Mouse (Mus musculus) kidney, adult 18-20 months (tissue): ENCODE results near the gene Stk11ip.

Source experiments
- DNase-seq: peaks from one replicate; pipeline ENCODE4 v3.0.0; 2021

Stk11ip gene

GRCm38 (mm10) chr1:75544351-75544750, 23.0 kb downstream of the Stk11ip start:
- DNase-seq: no peak

- peak; percentile 72 for DNase-seq
Observed at GRCm38 (mm10) chr1:75545965-75546956, 24.9 kb downstream of the Stk11ip start, which contains the start of gene Slc4a3. Gene Slc4a3 (plus strand): TSS chr1:75546266.

DNA sequence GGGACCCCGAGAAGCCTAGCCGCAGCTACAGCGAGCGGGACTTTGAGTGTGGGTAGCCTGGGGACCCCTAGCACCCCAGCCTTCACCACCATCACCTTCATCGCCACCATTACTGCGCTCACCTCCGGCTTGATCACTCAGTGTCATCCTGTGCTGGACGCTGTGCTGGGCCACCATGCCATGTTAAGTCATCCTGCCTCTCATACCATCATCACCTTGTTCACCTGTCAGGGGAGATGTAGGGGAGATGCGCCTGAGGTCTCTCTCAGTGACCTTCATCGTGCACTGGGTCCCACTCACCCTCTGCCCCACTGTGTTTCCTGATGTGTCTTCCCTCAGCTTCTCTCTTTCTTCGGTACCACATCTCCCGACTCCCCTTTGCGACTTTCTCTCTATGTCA, 26.0 kb downstream of the Stk11ip start:
- DNase-seq: no peak

DNA sequence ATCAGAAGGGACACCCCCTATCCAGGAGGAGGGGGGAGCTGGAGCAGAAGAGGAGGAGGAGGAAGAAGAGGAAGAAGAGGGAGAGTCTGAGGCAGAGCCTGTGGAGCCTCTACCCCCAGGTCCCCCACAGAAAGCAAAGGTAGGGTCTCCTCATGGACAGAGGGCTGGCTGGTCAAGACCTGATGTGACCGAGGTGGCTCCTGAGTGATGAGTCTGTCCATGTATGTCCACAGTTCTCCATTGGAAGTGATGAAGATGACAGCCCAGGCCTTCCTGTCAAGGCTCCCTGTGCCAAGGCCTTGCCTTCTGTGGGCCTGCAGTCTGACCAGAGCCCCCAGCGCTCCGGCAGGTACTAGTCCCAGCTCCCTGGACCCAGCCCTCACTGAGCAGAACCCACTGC, 26.8 kb downstream of the Stk11ip start:
- no peak for DNase-seq

DNA sequence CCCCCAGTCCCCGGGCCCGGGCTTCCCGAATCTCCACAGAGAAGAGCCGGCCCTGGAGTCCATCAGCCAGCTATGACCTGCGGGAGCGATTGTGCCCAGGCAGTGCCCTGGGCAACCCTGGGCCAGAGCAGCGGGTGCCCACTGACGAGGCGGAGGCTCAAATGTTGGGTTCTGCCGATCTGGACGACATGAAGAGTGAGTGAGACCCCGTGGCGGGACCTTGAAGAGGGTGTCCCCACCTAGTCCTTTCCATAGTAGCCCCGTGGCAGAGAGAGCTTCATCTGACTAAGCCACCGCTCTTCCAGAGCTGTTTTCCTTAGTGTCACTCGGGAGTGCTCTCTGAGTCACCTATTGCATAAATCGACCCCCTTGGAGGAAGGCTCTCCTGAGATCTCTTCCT, 27.5 kb downstream of the Stk11ip start:
- DNase-seq: no peak

DNA sequence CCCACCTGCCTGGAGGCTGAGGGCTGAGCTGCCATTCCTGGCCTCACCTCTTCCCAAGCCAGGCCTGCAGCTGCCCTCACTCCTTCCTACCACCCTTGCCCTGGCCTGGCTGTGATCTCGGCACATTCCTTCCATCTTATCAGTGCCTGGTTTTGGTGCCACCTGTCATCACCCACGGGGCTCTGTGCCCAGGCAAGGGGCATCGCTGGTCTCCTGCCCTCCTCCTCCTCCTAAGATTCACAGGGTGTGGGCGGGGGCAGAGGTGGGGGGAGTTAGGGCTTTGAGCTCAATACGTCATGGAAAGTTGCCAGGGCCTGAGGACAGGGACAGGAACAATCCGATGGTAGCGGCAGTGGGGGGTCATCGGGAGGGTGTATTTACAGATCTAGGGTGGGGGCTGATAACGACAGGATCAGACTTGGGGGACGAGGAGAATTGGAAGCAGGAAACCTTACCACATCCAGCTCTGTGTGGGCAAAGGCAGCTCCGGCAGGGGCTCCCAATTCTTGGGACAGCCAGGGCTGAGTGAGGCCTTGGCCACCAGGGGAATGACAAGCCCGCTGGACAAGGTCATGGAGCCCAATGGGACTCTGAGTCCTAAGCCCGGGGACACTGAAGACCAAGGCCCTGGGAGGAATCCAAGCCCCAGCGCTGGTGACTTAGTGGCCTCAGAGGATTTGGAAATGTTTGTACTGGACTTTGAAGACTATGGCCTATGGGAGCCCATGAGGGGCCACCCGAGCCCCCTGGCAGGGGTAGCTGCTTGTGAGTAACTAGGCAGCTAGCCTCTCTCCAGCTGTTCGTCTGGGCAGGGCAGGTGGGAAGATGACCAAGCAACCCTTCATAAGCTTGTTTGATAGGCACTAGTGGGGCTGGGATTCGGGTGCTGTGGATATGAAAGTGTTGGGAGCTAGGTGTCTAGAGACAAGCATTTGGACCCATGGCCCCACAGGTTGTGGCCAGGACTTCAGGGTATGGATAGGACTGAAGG, 28.3 kb downstream of the Stk11ip start:
- no peak for DNase-seq

DNA sequence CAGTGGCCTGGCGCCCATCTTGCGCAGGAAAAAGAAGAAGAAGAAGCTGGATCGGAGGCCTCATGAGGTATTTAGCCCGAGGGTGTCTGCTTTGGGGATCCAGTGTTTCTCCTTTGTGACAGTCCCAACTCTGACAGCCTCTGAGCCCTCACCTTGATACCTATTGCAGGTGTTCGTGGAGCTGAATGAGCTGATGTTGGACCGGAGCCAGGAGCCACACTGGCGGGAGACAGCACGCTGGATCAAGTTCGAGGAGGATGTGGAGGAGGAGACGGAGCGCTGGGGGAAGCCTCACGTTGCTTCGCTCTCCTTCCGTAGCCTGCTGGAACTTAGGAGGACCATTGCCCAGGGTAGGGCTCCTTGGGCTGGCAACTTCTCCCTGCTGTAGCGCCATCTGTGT, 29.3 kb downstream of the Stk11ip start:
- DNase-seq: no peak

- DNase-seq: no peak
Observed at GRCm38 (mm10) chr1:75555680-75556079, 34.4 kb downstream of the Stk11ip start.

- DNase-seq: no peak
Observed at GRCm38 (mm10) chr1:75556143-75556781, 34.9 kb downstream of the Stk11ip start.

GRCm38 (mm10) chr1:75557041-75557440, 35.7 kb downstream of the Stk11ip start:
- DNase-seq: no peak

DNA sequence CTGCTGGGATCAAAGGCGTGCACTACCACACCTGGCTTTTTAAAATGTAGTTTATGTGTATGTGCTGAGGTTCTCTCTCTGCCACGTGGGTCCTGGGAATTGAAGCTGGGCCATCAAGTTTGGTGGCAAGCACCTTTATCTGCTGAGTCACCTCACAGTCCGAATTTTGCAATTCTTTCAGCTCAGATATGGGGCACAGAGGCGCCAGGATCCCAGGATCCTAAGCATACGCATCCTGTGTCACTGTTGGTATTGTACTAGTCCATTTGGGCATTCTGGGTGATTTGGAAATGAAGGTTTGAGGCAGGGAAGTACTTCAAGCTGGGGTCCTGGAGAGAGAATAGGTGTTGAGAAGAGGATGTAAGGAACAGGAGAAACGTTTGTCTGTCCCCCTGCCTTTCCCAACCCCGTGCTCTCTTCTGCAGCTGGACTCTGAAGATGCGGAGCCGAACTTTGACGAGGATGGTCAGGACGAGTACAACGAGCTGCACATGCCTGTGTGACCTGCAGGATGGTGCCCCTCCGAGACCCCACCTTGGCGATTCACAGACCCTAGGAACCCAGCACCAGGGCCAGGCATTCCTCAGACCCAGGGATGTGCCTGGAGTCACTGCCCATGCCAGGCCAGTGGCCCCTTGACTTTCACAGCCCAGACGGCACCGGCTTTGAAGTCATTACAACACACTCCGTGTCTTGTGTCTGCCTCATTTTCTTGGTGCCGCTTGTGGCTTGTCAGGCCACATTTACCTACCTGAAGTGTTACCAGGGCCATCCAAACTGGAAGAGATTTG, 37.3 kb downstream of the Stk11ip start:
- DNase-seq: no peak

DNA sequence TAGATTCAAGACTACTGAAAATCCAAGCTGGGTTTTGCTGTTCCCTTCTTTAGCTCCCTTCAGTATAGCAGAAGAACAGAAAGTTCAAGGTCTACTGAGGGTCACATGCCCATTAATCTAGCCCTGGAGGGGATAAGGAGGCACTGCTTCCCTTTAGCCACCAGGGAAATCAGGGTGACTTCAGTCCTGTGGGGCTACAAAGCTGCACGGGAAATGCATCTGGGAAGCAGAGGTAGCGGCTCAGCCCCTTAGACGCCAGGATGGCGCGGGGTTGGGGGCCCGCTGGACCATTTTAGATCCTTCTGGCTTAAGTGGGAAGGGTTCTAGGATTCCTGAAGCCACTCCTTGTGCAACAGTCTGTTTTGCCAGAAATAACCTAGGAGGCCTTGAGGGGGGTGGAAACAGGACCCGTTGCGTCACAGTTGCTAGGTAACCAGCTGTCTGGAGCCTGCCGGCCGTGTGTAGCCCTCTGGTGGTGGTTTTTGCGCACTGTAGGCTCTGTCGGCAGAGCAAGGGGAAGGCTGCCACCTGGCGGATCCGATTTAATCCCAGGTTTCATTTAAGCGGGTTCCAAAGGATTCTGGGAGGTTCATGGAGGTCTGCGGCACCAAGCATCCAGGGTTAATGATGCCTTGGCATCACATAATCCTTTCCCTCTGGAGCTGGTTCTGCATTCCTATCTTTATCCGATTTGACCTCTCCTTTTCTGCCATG, 38.0 kb downstream of the Stk11ip start:
- DNase-seq: peak; percentile 94

- no peak for DNase-seq
Observed at GRCm38 (mm10) chr1:75560206-75560913, 39.0 kb downstream of the Stk11ip start.

- no peak for DNase-seq
Observed at GRCm38 (mm10) chr1:75561221-75561897, 40.0 kb downstream of the Stk11ip start.

DNA sequence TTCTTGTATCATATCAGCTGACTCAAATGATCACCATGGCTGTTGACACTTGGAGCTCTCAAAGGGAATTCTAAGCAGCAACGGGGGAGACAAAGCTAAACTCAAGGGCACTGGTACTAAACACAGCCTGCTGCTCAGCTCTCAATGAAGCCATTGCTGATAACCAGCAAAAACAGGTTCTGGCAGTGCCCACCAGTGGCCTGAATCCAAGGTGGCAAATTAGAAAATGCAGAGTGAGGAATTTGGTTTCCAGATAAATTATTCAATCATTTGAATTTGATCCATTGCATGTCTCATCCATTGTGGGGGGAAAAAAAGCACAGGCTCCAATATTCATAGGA, 40.5 kb downstream of the Stk11ip start:
- DNase-seq: no peak

DNA sequence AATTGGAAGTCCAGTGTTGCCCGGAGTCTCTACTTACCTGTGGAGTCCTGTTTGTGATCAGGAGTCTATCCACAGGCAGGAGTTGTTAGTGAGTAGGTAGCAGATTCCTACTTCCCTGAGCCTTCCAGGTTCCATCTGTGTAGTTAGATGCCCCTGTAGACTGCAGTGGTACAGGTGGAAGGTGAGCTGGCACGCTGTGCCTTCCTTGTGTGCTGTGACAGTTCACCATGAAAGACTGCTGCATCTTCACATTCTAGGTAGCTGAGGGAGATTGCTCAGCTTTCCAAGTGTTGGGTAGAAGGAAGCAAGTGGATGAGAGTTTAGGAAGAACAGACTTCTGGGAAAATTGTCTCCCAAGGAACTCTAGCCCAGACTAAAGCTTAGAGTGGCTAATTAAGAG, 42.8 kb downstream of the Stk11ip start:
- no peak for DNase-seq

- no peak for DNase-seq
Observed at GRCm38 (mm10) chr1:75564916-75565315, 43.6 kb downstream of the Stk11ip start.

DNA sequence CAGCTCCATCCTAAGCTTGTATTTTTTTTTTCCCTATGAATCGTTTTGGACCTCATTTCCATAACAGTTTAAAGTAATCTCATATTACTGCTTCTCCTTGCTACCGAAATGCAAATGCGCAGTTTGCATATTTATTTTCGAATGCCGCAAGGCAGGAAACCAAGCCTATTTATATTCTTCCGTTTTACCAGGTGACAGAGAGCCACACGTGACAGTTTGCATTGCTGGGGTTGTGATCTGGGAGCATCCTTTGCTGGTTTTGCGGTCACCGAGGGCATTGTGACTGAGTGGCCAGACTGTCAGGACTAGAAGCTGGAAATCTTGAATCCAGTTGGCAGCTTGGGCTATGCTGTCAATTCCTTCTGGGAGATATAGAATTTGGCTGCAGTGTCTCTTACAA, 44.3 kb downstream of the Stk11ip start:
- DNase-seq: no peak

- DNase-seq: no peak
Observed at GRCm38 (mm10) chr1:75570403-75570802, 49.1 kb downstream of the Stk11ip start.

DNA sequence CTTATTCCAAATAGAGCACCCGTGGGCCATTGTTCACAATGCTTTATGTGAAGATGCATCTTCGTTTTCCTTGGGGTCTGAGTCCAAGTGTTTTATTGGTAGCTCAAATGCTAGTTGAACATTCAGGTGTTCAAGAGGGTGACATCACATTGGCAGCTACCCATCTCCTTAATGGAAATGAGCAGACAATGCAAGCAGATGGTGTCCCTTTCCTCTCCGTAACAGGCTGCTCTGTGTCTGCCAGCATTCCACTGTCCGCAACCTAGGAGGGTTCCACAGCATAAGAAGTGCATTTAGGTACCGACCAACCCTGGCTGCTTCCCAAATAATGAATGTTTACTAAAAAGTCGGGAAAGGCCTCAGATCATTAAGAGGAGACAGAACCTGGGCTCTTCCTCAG, 51.4 kb downstream of the Stk11ip start:
- no peak for DNase-seq
